Comparison of ENCODE assay signal across 18 mouse cellular contexts in the genomic region with DNA sequence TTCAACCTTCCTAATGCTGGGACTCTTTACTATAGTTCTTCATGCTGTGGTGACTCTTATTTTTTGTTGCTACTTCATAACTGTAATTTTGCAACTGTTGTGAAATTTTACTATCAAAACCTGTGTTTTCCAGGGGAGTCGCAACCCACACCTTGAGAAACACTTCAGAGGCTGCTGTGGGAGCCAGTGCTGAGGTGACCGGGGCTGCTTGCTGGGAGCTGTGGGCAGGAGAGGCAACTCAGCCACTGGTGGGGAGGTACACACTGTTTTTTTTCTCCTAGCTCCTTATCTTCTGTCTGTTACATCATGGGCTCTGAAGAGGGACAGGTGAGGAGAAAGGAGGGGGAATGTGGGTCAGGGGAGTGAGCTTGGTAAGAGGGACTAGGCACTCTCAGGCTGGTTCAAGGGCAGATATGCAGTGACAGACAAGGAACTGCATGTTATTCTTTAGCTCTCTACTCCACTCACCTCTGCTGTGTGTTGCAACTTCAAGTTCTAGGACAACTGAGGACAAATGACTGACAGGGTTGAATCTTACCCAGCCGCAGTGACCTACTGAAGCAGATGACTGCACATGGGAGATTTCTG.
DNase-seq lines count a peak whose midpoint lies in the region; ATAC-seq and TF ChIP-seq lines count a peak whose summit lies in the region.
"Had no signal": no experiment of that assay in that cellular context is flagged by ENCODE, and none has a peak within 500 bp of the region (broad histone marks: within the 10 kb centered on the region; RNA-seq: fewer than 3 reads in every experiment).

No protein-coding gene starts in this region.

- H3K27ac ChIP-seq in lung, postnatal 0 days (ENCODE audit: low read length), result peak overlapping the region; percentile 51
- H3K27ac ChIP-seq in forebrain, postnatal 0 days (ENCODE audit: low read depth, low read length), result no peak overlapping the region
- H3K27ac ChIP-seq: embryonic facial prominence, embryonic 13.5 days; forebrain, embryonic 12.5 days; hindbrain, embryonic 14.5 days had no signal

- no peaks in the 10 kb centered on the region for H3K36me3 ChIP-seq in lung, postnatal 0 days (ENCODE audit: insufficient read depth, low read length)
- no peaks in the 10 kb centered on the region for H3K36me3 ChIP-seq in forebrain, postnatal 0 days (ENCODE audit: insufficient read depth)
- H3K36me3 ChIP-seq: embryonic facial prominence, embryonic 13.5 days; forebrain, embryonic 12.5 days; heart, embryonic 12.5 days; hindbrain, embryonic 10.5 days had no signal

- no peaks in the 10 kb centered on the region for H3K27me3 ChIP-seq in lung, postnatal 0 days (replicated peaks; ENCODE audit: insufficient read depth, low read length)
- no peaks in the 10 kb centered on the region for H3K27me3 ChIP-seq in forebrain, postnatal 0 days (ENCODE audit: insufficient read depth, low read length)
- H3K27me3 ChIP-seq: forebrain, embryonic 12.5 days; heart, embryonic 12.5 days had no signal

- peak; percentile 7 for DNase-seq in lung, adult 2 months
- peak; percentile 87 for DNase-seq in lung, postnatal 0 days (ENCODE audit: low spot score)
- DNase-seq in lung, postnatal 4 days, result peak; percentile 6 to 53
- DNase-seq in forebrain, postnatal 0 days, result no peak
- no peak for DNase-seq in embryo, embryonic 11 days
- DNase-seq: adrenal gland, adult 8-10 months; adrenal gland, postnatal 36 days; cerebellum, adult 11 months; cerebellum, adult 8-10 months; cerebellum, postnatal 25 days; gastrocnemius, postnatal 14 days had no signal

- TF ChIP-seq POLR2A in lung, adult 2 months (IDR thresholded peaks at IDR 0.05; ENCODE audit: borderline replicate concordance, extremely low read depth, low read depth, low read length), result no peak

- WGBS in lung, adult 2 months, result 67% methylated on average over 3 of the region's 3 CpGs
- 52% methylated on average over 3 of the region's 3 CpGs for WGBS in lung, postnatal 0 days
- 89% methylated on average over 3 of the region's 3 CpGs for WGBS in forebrain, postnatal 0 days

- no peak for TF ChIP-seq CTCF in lung, adult 2 months (IDR thresholded peaks at IDR 0.05; ENCODE audit: insufficient read depth, low read length)
- TF ChIP-seq CTCF in lung, postnatal 0 days (IDR thresholded peaks at IDR 0.05), result no peak
- TF ChIP-seq CTCF in forebrain, postnatal 0 days (IDR thresholded peaks at IDR 0.05; ENCODE audit: low read depth), result no peak

- no peak overlapping the region for H3K9ac ChIP-seq in lung, postnatal 0 days (replicated peaks; ENCODE audit: low read depth)
- no peak overlapping the region for H3K9ac ChIP-seq in forebrain, postnatal 0 days
- H3K9ac ChIP-seq: embryonic facial prominence, embryonic 13.5 days; forebrain, embryonic 12.5 days; heart, embryonic 12.5 days; hindbrain, embryonic 14.5 days had no signal

- H3K9me3 ChIP-seq in lung, postnatal 0 days (ENCODE audit: low read length), result no peaks in the 10 kb centered on the region
- no peaks in the 10 kb centered on the region for H3K9me3 ChIP-seq in forebrain, postnatal 0 days (ENCODE audit: low read length)
- H3K9me3 ChIP-seq: embryonic facial prominence, embryonic 13.5 days; forebrain, embryonic 12.5 days; heart, embryonic 12.5 days; hindbrain, embryonic 10.5 days had no signal

- no peak overlapping the region for H3K4me3 ChIP-seq in lung, adult 2 months (replicated peaks; ENCODE audit: extremely low read depth, low read depth, low read length)
- no peak overlapping the region for H3K4me3 ChIP-seq in lung, postnatal 0 days (ENCODE audit: low read depth, low read length)
- H3K4me3 ChIP-seq in forebrain, postnatal 0 days (ENCODE audit: low read depth, low read length), result no peak overlapping the region
- H3K4me3 ChIP-seq: embryonic facial prominence, embryonic 13.5 days; forebrain, embryonic 12.5 days; heart, embryonic 12.5 days; hindbrain, embryonic 10.5 days had no signal

- no peak overlapping the region for H3K4me2 ChIP-seq in lung, postnatal 0 days (replicated peaks; ENCODE audit: low read depth, low read length)
- no peak overlapping the region for H3K4me2 ChIP-seq in forebrain, postnatal 0 days (ENCODE audit: low read depth)
- H3K4me2 ChIP-seq: embryonic facial prominence, embryonic 13.5 days; forebrain, embryonic 12.5 days; heart, embryonic 12.5 days; hindbrain, embryonic 14.5 days had no signal

- no peak for TF ChIP-seq EP300 in lung, postnatal 0 days (IDR thresholded peaks at IDR 0.05)

- peak; percentile 88 for ATAC-seq in lung, postnatal 0 days
- ATAC-seq in forebrain, postnatal 0 days, result no peak
- ATAC-seq in inflammation-experienced regulatory T-cells, adult 6 months, result no peak
- ATAC-seq: forebrain, embryonic 16.5 days had no signal

- peaks cover 3% of the 10 kb centered on the region; the same call in 1 of the 2 replicates for H3K4me1 ChIP-seq in lung, adult 2 months (ENCODE audit: control insufficient read depth, insufficient read depth, low read length)
- H3K4me1 ChIP-seq in lung, postnatal 0 days (ENCODE audit: insufficient read depth, low read depth, low read length), result peaks cover 5% of the 10 kb centered on the region; the same call in 1 of the 2 replicates
- H3K4me1 ChIP-seq in forebrain, postnatal 0 days (ENCODE audit: insufficient read depth), result no peaks in the 10 kb centered on the region
- H3K4me1 ChIP-seq: embryonic facial prominence, embryonic 13.5 days had no signal

Comparison
In these comparisons a context has a peak if more than half of its experiments do, and no peak if none do; other contexts are left out.
1. DNase-seq: peak in lung, adult 2 months (single experiment), lung, postnatal 0 days (single experiment) and lung, postnatal 4 days (2 of 2); none in forebrain, postnatal 0 days (single experiment) and embryo, embryonic 11 days (single experiment).